Mouse (Mus musculus) stomach, postnatal 0 days (tissue): ENCODE results near the gene Xpr1. TPM values are rescaled to one million over a fixed set of nuclear protein-coding genes. Genes with fewer than 3 reads are reported as not detected.

ENCODE experiments used
- ATAC-seq: fragments of 200-750 bp; cut with Nextera tagmentation; 2 replicates; pipeline ENCODE4 v1.8.0; 2017; ENCODE audit not compliant: low FRiP score, low TSS enrichment
- DNase-seq: peaks from one replicate; pipeline ENCODE4 v3.0.0-alpha.2; 2016; ENCODE audit warnings: low spot score
- H3K27ac ChIP-seq: fragments of 300-500 bp; sonication (generic); replicated peaks from 2 replicates; pipeline ENCODE4 v1.5.1; 2014; ENCODE audit warnings: mild to moderate bottlenecking, control low read depth
- H3K27me3 ChIP-seq: fragments of 300-500 bp; sonication (generic); 2 replicates; pipeline ENCODE4 v1.6.1; 2014; ENCODE audit warnings: low read length; ENCODE audit not compliant: control insufficient read depth, insufficient read depth
- H3K36me3 ChIP-seq: fragments of 300-500 bp; sonication (generic); 2 replicates; pipeline ENCODE4 v1.6.1; 2014; ENCODE audit warnings: low read length, mixed read lengths; ENCODE audit not compliant: control insufficient read depth, insufficient read depth
- H3K4me1 ChIP-seq: fragments of 300-500 bp; sonication (generic); replicated peaks from 2 replicates; pipeline ENCODE4 v1.6.1; 2014; ENCODE audit warnings: antibody characterized with exemption; ENCODE audit not compliant: control insufficient read depth, insufficient read depth
- H3K4me2 ChIP-seq: fragments of 300-500 bp; sonication (generic); replicated peaks from 2 replicates; pipeline ENCODE4 v1.6.1; 2014; ENCODE audit warnings: low read depth, mild to moderate bottlenecking, control low read depth, moderate library complexity
- H3K4me3 ChIP-seq: fragments of 300-500 bp; sonication (generic); 2 replicates; pipeline ENCODE4 v1.5.1; 2014; ENCODE audit warnings: low read depth, low read length, control low read depth
- H3K9ac ChIP-seq: fragments of 300-500 bp; sonication (generic); 2 replicates; pipeline ENCODE4 v1.6.1; 2014; ENCODE audit warnings: mild to moderate bottlenecking, low read length, control low read depth, mixed read lengths
- H3K9me3 ChIP-seq: fragments of 300-500 bp; sonication (generic); 2 replicates; pipeline ENCODE4 v1.6.1; 2016; ENCODE audit warnings: low read length; ENCODE audit not compliant: control insufficient read depth
- CTCF ChIP-seq: IDR thresholded peaks from 2 replicates; pipeline ENCODE4 v1.5.1; 2016; ENCODE audit warnings: antibody characterized with exemption, low read depth, mild to moderate bottlenecking, moderate library complexity
- EP300 ChIP-seq: optimal IDR thresholded peaks from 2 replicates; pipeline ENCODE3; 2016; ENCODE audit warnings: antibody characterized with exemption
- WGBS: fragments of 180-500 bp; shearing (Covaris S2); extraction: QIAGEN DNeasy Blood & Tissue Kit; methylation state at CpG from one replicate; pipeline ENCODE4 v1.1.7; 2014; 5-methylcytosine and 5-hydroxymethylcytosine counted together
- polyA plus RNA-seq: library from polyadenylated mRNA; unstranded; fragments of >200 nt; fragmentation: Nextera tagmentation; extraction: Ambion mirVana; gene quantifications from 2 replicates; pipeline ENCODE4 v1.2.1, GENCODE M21; 2015

Gene Xpr1
- polyA plus RNA-seq, 1 experiment from 2014 or later, result 2.9 TPM

DNA sequence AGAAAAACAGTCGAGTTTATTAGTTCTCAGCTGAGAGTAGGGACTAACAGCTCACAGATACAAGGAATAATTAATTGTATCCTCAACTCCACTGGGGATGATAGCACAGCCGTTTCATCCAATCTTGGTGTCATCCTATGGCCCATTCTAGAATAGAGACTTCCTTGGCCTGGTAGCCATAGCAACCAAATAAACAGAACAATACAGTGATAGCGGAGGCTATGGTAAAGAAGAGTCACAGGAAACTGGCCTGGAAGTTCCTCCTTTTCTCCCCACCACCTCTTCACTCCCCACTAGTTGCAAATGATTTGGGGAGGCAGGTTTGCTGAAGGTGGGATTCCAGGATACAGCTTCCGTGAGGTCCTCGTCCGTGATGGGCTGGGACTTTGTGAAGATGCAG is 30.1 kb upstream of the Xpr1 start:
- H3K9ac ChIP-seq, result no peak overlapping the region
- H3K4me2 ChIP-seq, result no peak overlapping the region
- H3K9me3 ChIP-seq, result no peaks in the 10 kb centered on the region
- H3K4me3 ChIP-seq, result no peak overlapping the region
- ATAC-seq (no peak), DNase-seq (no peak)
- WGBS, result 66% methylated on average over 6 of the region's 6 CpGs
- H3K27ac ChIP-seq, result no peak overlapping the region
- H3K27me3 ChIP-seq, result no peaks in the 10 kb centered on the region
- no peak for TF ChIP-seq CTCF
- TF ChIP-seq EP300, result no peak
- no peaks in the 10 kb centered on the region for H3K36me3 ChIP-seq
- no peaks in the 10 kb centered on the region for H3K4me1 ChIP-seq

DNA sequence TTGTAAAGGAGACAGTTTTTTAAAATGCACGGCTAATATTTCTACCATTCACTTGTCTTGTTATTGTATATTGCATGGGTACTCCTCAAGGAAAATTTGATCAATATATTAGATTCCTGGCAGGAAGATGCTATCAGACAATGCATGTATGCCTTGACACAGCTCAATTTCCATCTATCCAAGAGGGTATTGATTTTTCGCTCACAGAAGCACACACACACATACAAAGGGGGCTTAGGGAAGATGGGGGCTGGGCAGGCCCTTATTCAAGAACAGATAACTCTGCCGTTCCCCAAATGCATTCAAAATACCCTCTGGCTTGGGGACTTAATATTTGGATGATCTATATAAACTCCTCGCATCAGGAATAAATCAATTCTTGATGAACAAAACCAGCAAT is 25.9 kb upstream of the Xpr1 start:
- Histone ChIP-seq H3K4me3 (no peak overlapping the region), H3K4me1 (no peaks in the 10 kb centered on the region), H3K27ac (no peak overlapping the region), H3K9me3 (no peaks in the 10 kb centered on the region), H3K36me3 (no peaks in the 10 kb centered on the region), H3K4me2 (no peak overlapping the region), H3K9ac (no peak overlapping the region), H3K27me3 (no peaks in the 10 kb centered on the region)
- TF ChIP-seq CTCF, result no peak
- ATAC-seq (no peak), DNase-seq (no peak)
- 80% methylated on average over 4 of the region's 4 CpGs for WGBS

DNA sequence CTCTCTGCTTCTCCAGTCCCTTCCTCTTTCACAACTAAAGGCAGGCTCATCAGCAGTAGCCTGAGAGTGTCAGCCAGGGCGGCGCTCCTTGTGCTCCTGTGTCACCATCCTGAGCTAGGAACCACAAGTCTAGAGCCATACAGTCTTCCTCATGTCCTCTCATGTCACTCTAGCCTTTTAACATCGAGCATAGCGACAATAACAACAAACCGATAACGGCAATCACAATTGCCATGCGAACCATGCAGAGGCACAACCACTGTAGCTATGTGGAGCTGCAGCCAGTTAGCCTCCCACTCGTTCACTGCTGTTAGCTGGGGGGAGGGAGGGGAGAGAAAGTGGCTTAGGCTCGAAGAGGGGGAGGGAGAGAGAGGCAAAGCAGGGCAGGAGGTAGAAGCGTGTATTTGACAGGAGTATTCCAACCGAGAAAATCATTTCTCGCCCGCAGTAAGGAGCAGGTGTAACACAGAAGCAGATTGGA is 25.3 kb upstream of the Xpr1 start:
- no peak for ATAC-seq
- no peaks in the 10 kb centered on the region for H3K27me3 ChIP-seq
- H3K9me3 ChIP-seq, result no peaks in the 10 kb centered on the region
- no peak overlapping the region for H3K4me2 ChIP-seq
- 67% methylated on average over 13 of the region's 13 CpGs for WGBS
- no peak overlapping the region for H3K4me3 ChIP-seq
- no peak for TF ChIP-seq CTCF
- TF ChIP-seq EP300, result no peak
- no peaks in the 10 kb centered on the region for H3K36me3 ChIP-seq
- H3K27ac ChIP-seq, result no peak overlapping the region
- H3K9ac ChIP-seq, result no peak overlapping the region
- H3K4me1 ChIP-seq, result no peaks in the 10 kb centered on the region
- no peak for DNase-seq

DNA sequence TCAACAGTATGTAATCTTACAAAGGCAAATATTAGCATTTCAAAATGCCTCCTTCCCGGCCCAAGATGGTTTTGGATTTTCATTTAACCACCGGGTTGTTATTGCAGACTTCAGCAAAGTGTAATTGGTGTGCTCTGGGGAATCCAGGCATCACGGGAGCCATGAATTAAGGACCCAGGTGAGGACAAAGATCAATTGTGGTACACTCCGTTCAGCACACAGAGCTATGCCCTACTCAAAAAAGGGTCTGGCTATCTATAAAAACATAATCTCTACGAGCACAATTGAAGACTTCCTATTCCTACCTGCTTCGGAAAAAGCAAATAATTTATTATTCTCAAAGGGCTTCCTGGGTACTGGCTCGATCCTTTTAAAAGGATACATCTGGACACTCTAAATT is 22.3 kb upstream of the Xpr1 start:
- DNase-seq, result no peak
- Histone ChIP-seq H3K36me3 (no peaks in the 10 kb centered on the region), H3K4me1 (no peaks in the 10 kb centered on the region), H3K27me3 (no peaks in the 10 kb centered on the region), H3K4me2 (no peak overlapping the region), H3K9ac (no peak overlapping the region), H3K4me3 (no peak overlapping the region), H3K27ac (no peak overlapping the region), H3K9me3 (no peaks in the 10 kb centered on the region)
- WGBS, result 35% methylated on average over 7 of the region's 7 CpGs
- ATAC-seq, result no peak
- no peak for TF ChIP-seq CTCF
- TF ChIP-seq EP300, result no peak

DNA sequence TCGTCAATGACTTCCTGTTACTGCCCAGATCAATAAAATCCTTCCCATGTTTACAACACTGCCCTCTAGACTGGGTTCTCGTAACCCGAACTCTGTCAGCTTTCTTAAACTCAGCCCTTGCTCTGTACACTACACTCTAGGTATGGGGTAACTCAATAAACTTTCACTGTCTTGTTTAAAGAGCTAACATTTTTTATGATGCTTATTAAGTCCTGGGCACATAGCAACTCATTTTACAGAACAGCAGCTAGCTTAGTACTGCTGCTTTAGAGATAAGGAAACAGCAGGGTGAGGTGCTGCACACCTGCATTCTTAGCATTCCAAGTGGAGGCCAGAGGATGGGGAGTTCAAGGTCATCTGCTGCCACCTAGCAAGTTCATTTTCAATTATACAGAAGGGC is 21.3 kb upstream of the Xpr1 start:
- no peak for DNase-seq
- TF ChIP-seq EP300, result no peak
- no peaks in the 10 kb centered on the region for H3K4me1 ChIP-seq
- H3K9ac ChIP-seq, result no peak overlapping the region; the same call in 1 of the 2 replicates
- H3K36me3 ChIP-seq, result no peaks in the 10 kb centered on the region
- H3K9me3 ChIP-seq, result no peaks in the 10 kb centered on the region
- no peak overlapping the region for H3K27ac ChIP-seq
- no peak overlapping the region for H3K4me2 ChIP-seq
- H3K4me3 ChIP-seq, result no peak overlapping the region
- no peaks in the 10 kb centered on the region for H3K27me3 ChIP-seq
- WGBS, result 32% methylated on average over 3 of the region's 3 CpGs
- no peak for ATAC-seq

DNA sequence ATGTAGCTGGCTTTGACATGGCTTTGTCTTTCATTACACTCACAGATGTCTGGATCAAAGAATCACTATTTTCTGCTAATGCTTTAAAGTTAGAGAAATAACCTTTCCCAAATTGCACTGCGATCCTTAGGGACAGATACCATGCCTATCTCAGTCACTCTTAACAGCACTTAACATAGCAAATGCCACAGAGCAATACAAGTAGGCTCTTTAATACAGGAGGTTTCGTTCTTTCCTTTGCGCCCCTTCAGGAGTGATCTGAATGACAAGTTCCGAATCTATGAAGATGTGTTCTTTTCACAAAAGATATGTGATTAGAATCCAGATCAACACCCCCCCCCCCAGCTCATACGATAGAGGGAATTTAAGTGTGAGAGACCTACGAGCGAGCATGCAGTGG is 12.1 kb upstream of the Xpr1 start:
- Histone ChIP-seq H3K9me3 (no peaks in the 10 kb centered on the region), H3K27me3 (no peaks in the 10 kb centered on the region), H3K4me1 (no peaks in the 10 kb centered on the region), H3K27ac (no peak overlapping the region), H3K4me3 (no peak overlapping the region), H3K4me2 (no peak overlapping the region), H3K36me3 (no peaks in the 10 kb centered on the region), H3K9ac (no peak overlapping the region)
- ATAC-seq (no peak), DNase-seq (no peak)
- 92% methylated on average over 7 of the region's 7 CpGs for WGBS
- no peak for TF ChIP-seq EP300
- TF ChIP-seq CTCF, result no peak
